Mouse (Mus musculus): ENCODE measurements around the gene Fhl2. TPM values are rescaled to one million over a fixed set of nuclear protein-coding genes. Genes with fewer than 3 reads are reported as not detected.
A peak's percentile ranks its signal among the peaks of the same experiment; 100 is the strongest.

Gene Fhl2
- polyA plus RNA-seq, 1 experiment from 2014 or later, result 36.9 TPM

DNA sequence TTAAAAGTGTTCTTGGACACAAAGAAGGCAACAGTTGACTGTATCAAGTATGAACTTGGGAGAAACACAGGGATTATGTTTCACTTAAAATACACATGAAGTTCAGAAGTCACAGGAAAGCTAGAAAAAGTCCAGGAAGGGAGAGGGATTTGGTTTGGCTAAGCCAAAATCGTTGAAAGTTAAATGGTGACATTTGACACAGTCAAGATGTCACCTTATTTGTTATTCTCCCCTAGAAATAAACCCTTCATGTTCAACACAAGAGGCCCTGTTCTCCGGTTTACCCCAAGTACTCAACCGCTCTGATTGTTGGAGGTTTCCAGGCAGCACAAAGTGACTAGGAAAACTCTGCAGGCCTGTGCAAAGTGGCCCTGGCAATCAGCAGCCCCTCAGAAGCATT, 18.8 kb upstream of the Fhl2 start:
- no peaks in the 10 kb centered on the region for H3K9me3 ChIP-seq
- no peaks in the 10 kb centered on the region for H3K27me3 ChIP-seq
- no peak overlapping the region for H3K4me3 ChIP-seq
- H3K27ac ChIP-seq, result no peak overlapping the region
- H3K4me2 ChIP-seq, result no peak overlapping the region
- H3K9ac ChIP-seq, result no peak overlapping the region
- H3K4me1 ChIP-seq, result peaks cover 7% of the 10 kb centered on the region; the same call in 1 of the 2 replicates
- H3K36me3 ChIP-seq, result no peaks in the 10 kb centered on the region
- WGBS, result 13% methylated on average over 3 of the region's 3 CpGs
- ATAC-seq (ENCODE audit: borderline replicate concordance, extremely low read depth, low FRiP score, low TSS enrichment), result peak; percentile 27; the same call in 1 of the 2 replicates

DNA sequence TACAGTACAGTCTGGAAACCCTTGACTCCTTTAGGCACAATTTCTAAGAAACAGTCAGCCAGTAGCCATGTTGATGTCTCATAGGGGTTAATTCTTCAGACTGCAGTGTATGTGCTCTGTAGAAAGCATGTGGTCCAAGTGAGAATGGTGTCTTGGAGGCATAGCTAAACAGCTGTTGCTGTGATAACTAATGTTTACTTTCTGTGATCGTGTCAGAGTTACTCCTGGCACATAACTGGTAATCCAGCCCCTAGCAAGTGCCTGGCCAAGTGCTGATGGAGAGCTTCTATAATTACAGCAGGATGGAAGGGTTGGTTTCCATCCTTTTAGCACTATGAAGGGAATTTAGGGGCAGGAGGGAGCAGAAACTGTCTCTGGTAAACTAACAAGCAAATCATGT, 14.5 kb upstream of the Fhl2 start:
- H3K4me2 ChIP-seq, result no peak overlapping the region
- H3K27me3 ChIP-seq, result no peaks in the 10 kb centered on the region
- H3K27ac ChIP-seq, result no peak overlapping the region
- H3K4me3 ChIP-seq, result no peak overlapping the region
- no peak overlapping the region for H3K9ac ChIP-seq
- peaks cover 7% of the 10 kb centered on the region; the same call in 1 of the 2 replicates for H3K4me1 ChIP-seq
- WGBS, result 10% methylated on average over 1 of the region's 1 CpGs
- no peak for ATAC-seq (ENCODE audit: borderline replicate concordance, extremely low read depth, low FRiP score, low TSS enrichment)
- H3K36me3 ChIP-seq, result no peaks in the 10 kb centered on the region
- H3K9me3 ChIP-seq, result no peaks in the 10 kb centered on the region

DNA sequence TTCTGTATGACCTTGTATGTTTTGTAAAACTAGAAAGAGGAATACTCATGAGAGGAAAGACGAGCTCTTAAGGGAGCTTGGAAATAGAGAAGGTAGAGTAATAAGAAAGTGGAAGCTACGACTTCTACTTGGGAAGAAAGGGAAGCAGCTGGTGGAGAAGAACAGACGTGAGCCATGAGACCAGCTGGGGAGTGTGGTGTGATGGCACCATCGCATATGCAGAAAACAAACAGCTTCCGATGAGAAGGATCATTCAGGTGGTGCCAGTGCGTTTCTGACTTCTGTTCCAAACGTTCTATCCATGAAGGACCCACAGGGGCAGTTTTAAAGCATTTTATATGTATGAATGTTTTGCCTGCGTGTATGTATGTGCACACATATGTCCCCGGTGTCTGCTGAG, 13.5 kb upstream of the Fhl2 start:
- no peak overlapping the region for H3K27ac ChIP-seq
- no peaks in the 10 kb centered on the region for H3K9me3 ChIP-seq
- ATAC-seq (ENCODE audit: borderline replicate concordance, extremely low read depth, low FRiP score, low TSS enrichment), result no peak
- WGBS, result 70% methylated on average over 9 of the region's 9 CpGs
- H3K9ac ChIP-seq, result no peak overlapping the region
- H3K4me1 ChIP-seq, result no peaks in the 10 kb centered on the region
- H3K4me3 ChIP-seq, result no peak overlapping the region
- no peaks in the 10 kb centered on the region for H3K27me3 ChIP-seq
- H3K4me2 ChIP-seq, result no peak overlapping the region
- no peaks in the 10 kb centered on the region for H3K36me3 ChIP-seq

GRCm38 (mm10) chr1:43207147-43207546, 10.4 kb upstream of the Fhl2 start:
- Histone ChIP-seq H3K9me3 (no peaks in the 10 kb centered on the region), H3K4me2 (no peak overlapping the region), H3K27me3 (no peaks in the 10 kb centered on the region), H3K4me3 (no peak overlapping the region), H3K36me3 (no peaks in the 10 kb centered on the region), H3K9ac (no peak overlapping the region), H3K4me1 (no peaks in the 10 kb centered on the region), H3K27ac (no peak overlapping the region)
- ATAC-seq (ENCODE audit: borderline replicate concordance, extremely low read depth, low FRiP score, low TSS enrichment), result no peak
- 86% methylated on average over 1 of the region's 1 CpGs for WGBS

GRCm38 (mm10) chr1:43203282-43203681, 6.5 kb upstream of the Fhl2 start:
- H3K4me2 ChIP-seq, result no peak overlapping the region
- no peaks in the 10 kb centered on the region for H3K9me3 ChIP-seq
- H3K36me3 ChIP-seq, result no peaks in the 10 kb centered on the region
- H3K4me1 ChIP-seq, result no peaks in the 10 kb centered on the region
- no peak overlapping the region for H3K27ac ChIP-seq
- no peak for ATAC-seq (ENCODE audit: borderline replicate concordance, extremely low read depth, low FRiP score, low TSS enrichment)
- H3K4me3 ChIP-seq, result no peak overlapping the region
- no peaks in the 10 kb centered on the region for H3K27me3 ChIP-seq
- 14% methylated on average over 5 of the region's 5 CpGs for WGBS
- no peak overlapping the region for H3K9ac ChIP-seq

DNA sequence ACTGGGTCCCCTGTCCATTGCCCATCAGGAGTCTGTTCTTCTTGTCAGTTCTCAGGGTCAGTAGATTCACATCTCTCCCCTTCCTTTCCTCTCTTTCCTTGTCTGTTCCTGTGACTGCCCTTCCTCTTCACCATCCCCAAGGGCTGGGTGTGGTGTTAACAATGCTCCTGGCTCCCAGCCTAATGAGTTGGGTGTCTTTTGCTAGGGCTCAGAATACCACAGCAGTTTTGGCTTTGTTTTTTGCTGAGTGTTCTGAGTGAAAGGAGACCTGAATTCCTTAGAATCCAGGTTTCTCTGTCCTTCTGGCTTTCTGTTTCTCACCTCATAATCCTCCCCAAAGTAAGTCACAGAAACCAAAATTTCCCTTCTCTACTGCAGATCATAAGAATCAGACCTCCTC, 5.4 kb upstream of the Fhl2 start:
- H3K36me3 ChIP-seq, result no peaks in the 10 kb centered on the region
- H3K27me3 ChIP-seq, result no peaks in the 10 kb centered on the region
- ATAC-seq (ENCODE audit: borderline replicate concordance, extremely low read depth, low FRiP score, low TSS enrichment), result no peak
- no peak overlapping the region for H3K9ac ChIP-seq
- no peak overlapping the region for H3K4me3 ChIP-seq
- no peaks in the 10 kb centered on the region for H3K4me1 ChIP-seq
- H3K27ac ChIP-seq, result no peak overlapping the region
- no peaks in the 10 kb centered on the region for H3K9me3 ChIP-seq
- H3K4me2 ChIP-seq, result no peak overlapping the region

DNA sequence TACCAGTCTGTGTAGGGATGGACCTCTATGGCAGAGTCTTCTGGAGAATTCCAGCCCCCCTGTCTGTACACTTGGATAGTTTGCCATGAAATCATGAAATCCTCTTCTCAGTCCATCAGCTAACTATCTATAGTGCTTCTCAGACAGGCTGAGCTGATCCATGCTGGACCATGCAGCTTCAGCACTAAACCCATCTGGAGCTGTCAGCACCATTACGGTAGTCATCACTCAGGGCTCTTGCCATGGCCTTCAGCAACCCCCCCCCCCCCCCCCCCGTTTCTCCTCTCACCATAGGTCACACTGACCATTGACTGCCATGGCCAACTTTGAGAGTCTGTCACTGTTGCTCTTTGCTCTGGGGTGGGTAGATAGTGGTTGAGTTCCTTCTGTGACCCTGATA, 5.0 kb upstream of the Fhl2 start:
- Histone ChIP-seq H3K9ac (no peak overlapping the region), H3K27me3 (no peaks in the 10 kb centered on the region), H3K27ac (no peak overlapping the region), H3K4me2 (no peak overlapping the region), H3K9me3 (no peaks in the 10 kb centered on the region), H3K4me3 (no peak overlapping the region), H3K4me1 (no peaks in the 10 kb centered on the region), H3K36me3 (no peaks in the 10 kb centered on the region)
- 67% methylated on average over 2 of the region's 2 CpGs for WGBS
- ATAC-seq (ENCODE audit: borderline replicate concordance, extremely low read depth, low FRiP score, low TSS enrichment), result no peak

GRCm38 (mm10) chr1:43199867-43200240, 3.1 kb upstream of the Fhl2 start:
- ATAC-seq (ENCODE audit: borderline replicate concordance, extremely low read depth, low FRiP score, low TSS enrichment), result no peak
- Histone ChIP-seq H3K27me3 (no peaks in the 10 kb centered on the region), H3K9ac (no peak overlapping the region), H3K9me3 (no peaks in the 10 kb centered on the region), H3K27ac (no peak overlapping the region), H3K4me2 (no peak overlapping the region), H3K4me3 (no peak overlapping the region), H3K4me1 (no peaks in the 10 kb centered on the region), H3K36me3 (no peaks in the 10 kb centered on the region)
- WGBS, result 25% methylated on average over 3 of the region's 3 CpGs

DNA sequence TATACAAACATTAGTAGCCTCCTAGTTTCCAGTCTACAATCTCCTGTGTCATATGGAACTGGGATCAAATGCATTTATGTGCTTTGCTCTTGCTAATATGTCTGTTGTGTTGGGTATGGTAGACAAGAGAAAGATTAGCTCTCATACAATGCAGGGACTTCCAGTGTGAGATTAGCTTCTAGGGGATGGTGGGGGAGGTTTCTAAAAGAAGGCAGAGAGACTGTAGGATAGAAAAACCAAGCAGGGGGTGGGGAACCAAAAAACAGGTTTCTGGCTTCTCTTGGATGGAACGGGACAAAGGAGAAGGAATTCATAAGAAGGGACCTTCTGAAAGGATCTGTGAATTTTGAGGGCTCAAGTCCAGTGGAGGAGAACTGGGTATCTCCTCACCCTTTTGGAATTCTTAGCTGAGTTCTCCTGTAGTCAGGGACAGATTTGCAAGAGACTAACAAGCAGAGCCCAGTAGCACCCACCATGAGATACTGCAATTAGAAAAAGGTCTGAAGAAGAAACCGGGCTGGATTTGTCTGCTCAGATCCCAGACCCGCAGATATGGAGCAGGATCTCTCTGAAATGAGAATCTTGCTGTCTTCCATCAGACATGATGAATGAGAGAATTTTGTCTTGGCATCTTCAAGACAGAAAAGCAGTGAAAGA, 2.6 kb upstream of the Fhl2 start:
- ATAC-seq (ENCODE audit: borderline replicate concordance, extremely low read depth, low FRiP score, low TSS enrichment), result no peak
- no peak overlapping the region for H3K27ac ChIP-seq
- WGBS, result 73% methylated on average over 3 of the region's 3 CpGs
- H3K36me3 ChIP-seq, result no peaks in the 10 kb centered on the region
- no peak overlapping the region for H3K4me3 ChIP-seq
- no peaks in the 10 kb centered on the region for H3K9me3 ChIP-seq
- H3K4me1 ChIP-seq, result no peaks in the 10 kb centered on the region
- no peaks in the 10 kb centered on the region for H3K27me3 ChIP-seq
- H3K4me2 ChIP-seq, result no peak overlapping the region
- no peak overlapping the region for H3K9ac ChIP-seq

DNA sequence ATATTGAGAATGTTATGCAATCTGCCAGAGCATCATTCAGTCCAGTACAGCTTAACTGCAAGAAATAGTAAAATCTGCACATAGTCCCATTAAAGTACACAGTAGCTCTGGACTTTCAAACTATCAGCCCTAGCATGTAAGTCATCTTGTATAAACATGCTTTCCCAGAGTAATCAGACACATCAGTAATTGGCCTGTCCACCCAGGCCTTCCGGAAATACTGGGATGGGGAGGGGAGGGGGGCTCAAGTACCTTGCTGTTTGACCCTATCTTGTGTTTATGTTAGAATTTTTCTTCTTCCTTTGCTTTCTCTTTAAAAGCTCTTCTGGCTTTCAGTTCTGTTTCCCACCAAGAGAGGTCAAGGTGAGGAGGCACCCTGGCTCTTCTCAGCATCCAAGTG, 725 bp downstream of the Fhl2 start:
- ATAC-seq (ENCODE audit: borderline replicate concordance, extremely low read depth, low FRiP score, low TSS enrichment), result no peak
- 10% methylated on average over 1 of the region's 1 CpGs for WGBS

GRCm38 (mm10) chr1:43193423-43193822, 3.4 kb downstream of the Fhl2 start:
- Histone ChIP-seq H3K4me3 (no peak overlapping the region), H3K4me1 (no peaks in the 10 kb centered on the region), H3K27ac (no peak overlapping the region), H3K9me3 (no peaks in the 10 kb centered on the region), H3K4me2 (no peak overlapping the region), H3K36me3 (no peaks in the 10 kb centered on the region), H3K9ac (no peak overlapping the region), H3K27me3 (no peaks in the 10 kb centered on the region)
- no peak for ATAC-seq (ENCODE audit: borderline replicate concordance, extremely low read depth, low FRiP score, low TSS enrichment)
- WGBS, result 93% methylated on average over 6 of the region's 6 CpGs

More for the DNA sequence above, 725 bp downstream of the Fhl2 start:
- H3K4me3 ChIP-seq, result no peak overlapping the region
- H3K4me2 ChIP-seq, result no peak overlapping the region
- H3K27me3 ChIP-seq, result no peaks in the 10 kb centered on the region
- H3K9me3 ChIP-seq, result no peaks in the 10 kb centered on the region
- H3K36me3 ChIP-seq, result no peaks in the 10 kb centered on the region
- H3K27ac ChIP-seq, result no peak overlapping the region
- no peaks in the 10 kb centered on the region for H3K4me1 ChIP-seq
- H3K9ac ChIP-seq, result no peak overlapping the region

GRCm38 (mm10) chr1:43192471-43192870, 4.3 kb downstream of the Fhl2 start:
- no peaks in the 10 kb centered on the region for H3K9me3 ChIP-seq
- no peak overlapping the region for H3K27ac ChIP-seq
- no peaks in the 10 kb centered on the region for H3K4me1 ChIP-seq
- no peak overlapping the region for H3K9ac ChIP-seq
- no peaks in the 10 kb centered on the region for H3K36me3 ChIP-seq
- no peak overlapping the region for H3K4me3 ChIP-seq
- 75% methylated on average over 10 of the region's 10 CpGs for WGBS
- ATAC-seq (ENCODE audit: borderline replicate concordance, extremely low read depth, low FRiP score, low TSS enrichment), result no peak
- no peaks in the 10 kb centered on the region for H3K27me3 ChIP-seq
- H3K4me2 ChIP-seq, result no peak overlapping the region

DNA sequence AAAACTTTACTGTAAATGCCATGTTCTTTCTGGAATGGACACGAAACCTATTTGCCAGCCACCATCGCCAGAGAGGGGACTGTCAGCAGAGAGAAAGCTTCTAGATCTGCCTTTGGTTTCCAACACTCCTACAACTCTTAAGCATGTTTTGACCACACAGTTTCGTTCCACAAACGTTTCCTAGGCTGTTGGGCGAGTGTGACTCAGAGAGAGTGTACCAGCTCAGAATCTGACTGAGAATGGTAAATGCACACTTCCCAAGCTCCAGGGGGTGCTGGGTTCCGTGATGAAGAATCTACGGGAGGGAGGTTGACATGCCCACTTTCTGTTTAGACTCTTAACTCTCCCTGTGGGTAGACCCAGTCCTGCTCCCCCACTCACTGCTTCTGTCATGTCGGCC, 5.7 kb downstream of the Fhl2 start:
- H3K27ac ChIP-seq, result no peak overlapping the region
- H3K4me1 ChIP-seq, result no peaks in the 10 kb centered on the region
- ATAC-seq (ENCODE audit: borderline replicate concordance, extremely low read depth, low FRiP score, low TSS enrichment), result no peak
- no peaks in the 10 kb centered on the region for H3K27me3 ChIP-seq
- WGBS, result 76% methylated on average over 8 of the region's 8 CpGs
- H3K36me3 ChIP-seq, result no peaks in the 10 kb centered on the region
- H3K9me3 ChIP-seq, result no peaks in the 10 kb centered on the region
- H3K4me2 ChIP-seq, result no peak overlapping the region
- H3K4me3 ChIP-seq, result no peak overlapping the region
- no peak overlapping the region for H3K9ac ChIP-seq

All from lung, embryonic 15.5 days (tissue).